Comparison of ENCODE assay signal across 10 mouse cellular contexts in genomic region chr2:153606421-153606820, GRCm38 (mm10). TPM values are rescaled to one million over a fixed set of nuclear protein-coding genes. Genes with fewer than 3 reads are reported as not detected.
DNase-seq lines count a peak whose midpoint lies in the region; ATAC-seq and TF ChIP-seq lines count a peak whose summit lies in the region.
"Had no signal": no experiment of that assay in that cellular context is flagged by ENCODE, and none has a peak within 500 bp of the region (broad histone marks: within the 10 kb centered on the region; RNA-seq: fewer than 3 reads in every experiment).

No protein-coding gene starts in this region.

- H3K27ac ChIP-seq in midbrain, postnatal 0 days (ENCODE audit: low read depth, low read length), result no peak overlapping the region
- no peak overlapping the region for H3K27ac ChIP-seq in midbrain, embryonic 13.5 days
- H3K27ac ChIP-seq in liver, embryonic 13.5 days, result peak overlapping the region; percentile 95

- H3K9ac ChIP-seq in midbrain, postnatal 0 days (replicated peaks; ENCODE audit: low read length, poor library complexity, severe bottlenecking), result no peak overlapping the region
- no peak overlapping the region for H3K9ac ChIP-seq in midbrain, embryonic 13.5 days (replicated peaks)
- no peak overlapping the region for H3K9ac ChIP-seq in liver, embryonic 13.5 days

- 85% methylated on average over 3 of the region's 3 CpGs for WGBS in midbrain, postnatal 0 days
- WGBS in midbrain, embryonic 13.5 days, result 77% methylated on average over 3 of the region's 3 CpGs
- WGBS in liver, embryonic 13.5 days (ENCODE audit: insufficient replicate concordance), result 67% methylated on average over 3 of the region's 3 CpGs

- no peak overlapping the region for H3K4me2 ChIP-seq in midbrain, postnatal 0 days (ENCODE audit: low read depth, low read length, poor library complexity, severe bottlenecking)
- no peak overlapping the region for H3K4me2 ChIP-seq in midbrain, embryonic 13.5 days (replicated peaks)
- no peak overlapping the region for H3K4me2 ChIP-seq in liver, embryonic 13.5 days

- H3K9me3 ChIP-seq in midbrain, postnatal 0 days (ENCODE audit: low read length), result no peaks in the 10 kb centered on the region
- no peaks in the 10 kb centered on the region for H3K9me3 ChIP-seq in midbrain, embryonic 13.5 days
- no peaks in the 10 kb centered on the region for H3K9me3 ChIP-seq in liver, embryonic 13.5 days (replicated peaks)

- 0 out of 2 replicates have a peak, but pooled peaks cover 7% of the 10 kb centered on the region for H3K4me1 ChIP-seq in midbrain, postnatal 0 days (ENCODE audit: insufficient read depth, low read length)
- H3K4me1 ChIP-seq in midbrain, embryonic 13.5 days (replicated peaks), result peaks cover 28% of the 10 kb centered on the region
- H3K4me1 ChIP-seq in liver, embryonic 13.5 days (replicated peaks), result peaks cover 68% of the 10 kb centered on the region

- no peak overlapping the region for H3K4me3 ChIP-seq in midbrain, postnatal 0 days (ENCODE audit: low read depth, low read length)
- H3K4me3 ChIP-seq in midbrain, embryonic 13.5 days (replicated peaks), result no peak overlapping the region
- no peak overlapping the region for H3K4me3 ChIP-seq in liver, embryonic 13.5 days (replicated peaks)

- no peaks in the 10 kb centered on the region for H3K27me3 ChIP-seq in midbrain, postnatal 0 days (ENCODE audit: insufficient read depth, low read length)
- H3K27me3 ChIP-seq in midbrain, embryonic 13.5 days, result no peaks in the 10 kb centered on the region
- no peaks in the 10 kb centered on the region for H3K27me3 ChIP-seq in liver, embryonic 13.5 days

- DNase-seq in adrenal gland, adult 8-10 months, result peak; percentile 19
- no peak for DNase-seq in adrenal gland, adult 18-20 months (ENCODE audit: low spot score in 2 of 2)
- no peak for DNase-seq in midbrain, postnatal 0 days (ENCODE audit: low spot score)
- DNase-seq in liver, embryonic 13.5 days, result peak; percentile 49
- peak; percentile 51 for DNase-seq in thymus, postnatal 36 days
- DNase-seq in ovary, postnatal 14 days (ENCODE audit: low spot score), result no peak
- no peak for DNase-seq in cerebellum, adult 9-11 months
- DNase-seq: gastrocnemius, postnatal 10 days; lung, postnatal 10 days had no signal

- no peaks in the 10 kb centered on the region for H3K36me3 ChIP-seq in midbrain, postnatal 0 days (ENCODE audit: insufficient read depth, low read length)
- H3K36me3 ChIP-seq in midbrain, embryonic 13.5 days, result no peaks in the 10 kb centered on the region
- H3K36me3 ChIP-seq in liver, embryonic 13.5 days, result no peaks in the 10 kb centered on the region

- no peak for ATAC-seq in midbrain, postnatal 0 days (ENCODE audit: low FRiP score)
- ATAC-seq in midbrain, embryonic 13.5 days, result no peak
- ATAC-seq in liver, embryonic 13.5 days (ENCODE audit: low read depth), result no peak

- TF ChIP-seq CTCF in midbrain, postnatal 0 days (IDR thresholded peaks at IDR 0.05), result peak; percentile 28; the same call in 1 of the 2 replicates

RNA-seq across cellular contexts. Expression of gene Commd7, which starts 26.2 kb away (rescaled TPM):
- total RNA-seq in adrenal gland, adult 8-10 months (2022), result 10 to 100 TPM; 39.0 to 48.0 (median 45.0) TPM
- total RNA-seq in adrenal gland, adult 18-20 months (2021), result 10 to 100 TPM; 28.5 to 40.5 TPM
- 24.7 and 27.9 TPM in 2 replicates for total RNA-seq in midbrain, postnatal 0 days (2014; rRNA removed)
- polyA plus RNA-seq in midbrain, postnatal 0 days (2015; fragmentation: Nextera tagmentation; extraction: Ambion mirVana), result 103 TPM in 2 replicates
- 84.6 and 87.2 TPM in 2 replicates for polyA plus RNA-seq in midbrain, embryonic 13.5 days (2015; fragmentation: Nextera tagmentation; extraction: Ambion mirVana)
- polyA plus RNA-seq in liver, embryonic 13.5 days (2015; fragmentation: Nextera tagmentation; extraction: Ambion mirVana), result 39.8 and 39.9 TPM in 2 replicates

RNA-seq across cellular contexts. Expression of gene Dnmt3b, which starts 42.8 kb away (rescaled TPM):
- 1 to 10 TPM; 2.1 to 3.9 (median 2.8) TPM for total RNA-seq in adrenal gland, adult 8-10 months (2022)
- 1 to 10 TPM; 1.2 to 1.4 TPM for total RNA-seq in adrenal gland, adult 18-20 months (2021)
- total RNA-seq in midbrain, postnatal 0 days (2014; rRNA removed), result 4.2 and 5.3 TPM in 2 replicates
- polyA plus RNA-seq in midbrain, postnatal 0 days (2015; fragmentation: Nextera tagmentation; extraction: Ambion mirVana), result 1.7 and 1.8 TPM in 2 replicates
- 5.0 and 5.4 TPM in 2 replicates for polyA plus RNA-seq in midbrain, embryonic 13.5 days (2015; fragmentation: Nextera tagmentation; extraction: Ambion mirVana)
- 8.2 and 8.6 TPM in 2 replicates for polyA plus RNA-seq in liver, embryonic 13.5 days (2015; fragmentation: Nextera tagmentation; extraction: Ambion mirVana)

Comparison
In these comparisons a context has a peak if more than half of its experiments do, and no peak if none do; other contexts are left out.
1. DNase-seq: peak in adrenal gland, adult 8-10 months (single experiment), liver, embryonic 13.5 days (single experiment) and thymus, postnatal 36 days (2 of 2); none in adrenal gland, adult 18-20 months (0 of 2), midbrain, postnatal 0 days (single experiment), ovary, postnatal 14 days (single experiment) and cerebellum, adult 9-11 months (single experiment).